Mouse (Mus musculus): ENCODE measurements around the gene Wdr54. TPM values are rescaled to one million over a fixed set of nuclear protein-coding genes. Genes with fewer than 3 reads are reported as not detected.

The Wdr54 gene
- polyA plus RNA-seq, 1 experiment from 2014 or later, result 15.4 TPM

DNA sequence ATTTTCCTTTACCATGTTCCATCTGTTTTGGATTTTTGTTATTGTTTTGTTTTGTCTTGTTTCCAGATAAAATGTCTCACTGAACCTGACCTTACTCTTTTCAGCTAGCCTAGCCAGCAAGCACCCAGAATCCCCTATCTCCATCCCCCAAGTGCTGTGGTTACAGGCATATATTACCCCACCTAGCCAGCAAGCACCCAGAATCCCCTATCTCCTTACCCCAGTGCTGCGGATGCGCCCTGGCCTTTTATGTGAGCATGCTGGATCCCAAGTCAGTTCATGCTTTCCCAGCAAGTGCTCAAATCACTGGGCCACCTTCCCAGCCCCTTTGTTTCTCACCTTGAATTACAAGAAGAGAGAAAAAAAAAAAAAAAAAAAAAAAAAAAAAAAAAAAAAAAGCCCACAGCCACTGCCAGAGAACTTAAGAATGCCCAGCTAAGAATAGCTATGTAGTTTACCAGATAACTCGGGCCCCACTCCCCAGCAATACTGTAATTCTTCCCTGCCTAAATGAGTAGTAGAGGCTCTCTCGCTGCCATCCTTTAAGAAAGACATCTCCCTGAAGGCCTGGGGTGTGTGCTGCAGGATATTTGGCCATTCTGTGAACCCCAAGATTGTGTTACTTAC is 44.6 kb downstream of the Wdr54 start:
- no peaks in the 10 kb centered on the region for H3K9me3 ChIP-seq
- peaks cover 39% of the 10 kb centered on the region for H3K4me1 ChIP-seq
- no peak overlapping the region for H3K9ac ChIP-seq
- WGBS, result 86% methylated on average over 4 of the region's 4 CpGs
- no peak overlapping the region for H3K4me2 ChIP-seq
- no peak overlapping the region for H3K27ac ChIP-seq
- no peak for ATAC-seq (ENCODE audit: low FRiP score)
- H3K36me3 ChIP-seq (replicated peaks), result peaks cover 5% of the 10 kb centered on the region; the same call in 1 of the 2 replicates
- no peaks in the 10 kb centered on the region for H3K27me3 ChIP-seq
- no peak overlapping the region for H3K4me3 ChIP-seq (replicated peaks)

DNA sequence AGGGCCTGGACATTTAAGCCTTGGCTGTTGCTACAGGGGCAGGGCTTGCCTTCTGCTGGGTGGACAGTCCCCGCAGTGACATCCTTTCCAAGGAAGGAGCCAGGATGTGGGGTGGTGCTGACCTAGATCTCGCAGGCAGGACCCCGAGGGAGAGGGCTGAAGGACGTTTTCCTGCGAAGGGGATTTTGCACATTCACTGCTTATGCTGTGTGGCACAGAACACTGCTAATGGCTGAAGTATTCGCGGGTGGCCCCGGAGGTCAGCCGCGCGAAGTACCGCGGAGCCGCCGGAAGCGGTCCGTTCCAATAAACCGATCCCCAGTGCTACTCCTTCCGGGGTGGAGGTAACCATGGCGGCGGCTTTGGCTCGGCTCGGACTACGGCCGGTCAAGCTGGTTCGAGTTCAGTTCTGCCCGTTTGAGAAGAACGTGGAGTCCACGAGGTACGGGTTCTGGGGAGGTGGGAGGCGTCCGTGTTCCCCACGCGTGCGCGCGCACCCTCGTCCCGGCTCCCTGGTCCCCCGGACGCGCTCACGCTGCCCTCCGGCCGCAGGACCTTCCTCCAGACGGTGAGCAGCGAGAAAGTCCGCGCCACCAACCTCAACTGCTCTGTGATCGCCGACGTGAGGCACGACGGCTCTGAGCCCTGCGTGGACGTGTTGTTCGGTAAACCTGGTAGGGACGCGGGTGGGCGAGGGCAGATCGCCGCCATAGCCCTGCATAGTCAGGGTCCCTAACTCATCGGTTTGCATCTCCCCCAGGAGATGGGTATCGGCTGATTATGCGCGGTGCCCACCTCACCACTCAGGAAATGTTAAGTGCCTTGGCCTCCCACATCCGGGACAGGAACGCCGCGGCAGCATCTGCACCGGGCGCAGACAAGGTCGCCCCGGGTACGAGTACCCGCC is 47.2 kb downstream of the Wdr54 start, which contains the start of gene Mrpl53:
Mrpl53 (plus strand) TSS at position 279 of the 907 bp plus-strand sequence.
- under 1% methylated on average over 76 of the region's 76 CpGs for WGBS
- H3K4me2 ChIP-seq, result peak within 1 kb of the TSS; percentile 90
- peak within 1 kb of the TSS; percentile 89 for H3K9ac ChIP-seq
- peaks cover 5% of the 10 kb centered on the region; the same call in 1 of the 2 replicates for H3K36me3 ChIP-seq (replicated peaks)
- no peaks in the 10 kb centered on the region for H3K9me3 ChIP-seq
- peak within 1 kb of the TSS; percentile 78 for H3K27ac ChIP-seq
- H3K27me3 ChIP-seq, result no peaks in the 10 kb centered on the region
- H3K4me3 ChIP-seq (replicated peaks), result peak within 1 kb of the TSS; percentile 91
- peak; percentile 86 for ATAC-seq (ENCODE audit: low FRiP score)
- H3K4me1 ChIP-seq, result peaks cover 23% of the 10 kb centered on the region

DNA sequence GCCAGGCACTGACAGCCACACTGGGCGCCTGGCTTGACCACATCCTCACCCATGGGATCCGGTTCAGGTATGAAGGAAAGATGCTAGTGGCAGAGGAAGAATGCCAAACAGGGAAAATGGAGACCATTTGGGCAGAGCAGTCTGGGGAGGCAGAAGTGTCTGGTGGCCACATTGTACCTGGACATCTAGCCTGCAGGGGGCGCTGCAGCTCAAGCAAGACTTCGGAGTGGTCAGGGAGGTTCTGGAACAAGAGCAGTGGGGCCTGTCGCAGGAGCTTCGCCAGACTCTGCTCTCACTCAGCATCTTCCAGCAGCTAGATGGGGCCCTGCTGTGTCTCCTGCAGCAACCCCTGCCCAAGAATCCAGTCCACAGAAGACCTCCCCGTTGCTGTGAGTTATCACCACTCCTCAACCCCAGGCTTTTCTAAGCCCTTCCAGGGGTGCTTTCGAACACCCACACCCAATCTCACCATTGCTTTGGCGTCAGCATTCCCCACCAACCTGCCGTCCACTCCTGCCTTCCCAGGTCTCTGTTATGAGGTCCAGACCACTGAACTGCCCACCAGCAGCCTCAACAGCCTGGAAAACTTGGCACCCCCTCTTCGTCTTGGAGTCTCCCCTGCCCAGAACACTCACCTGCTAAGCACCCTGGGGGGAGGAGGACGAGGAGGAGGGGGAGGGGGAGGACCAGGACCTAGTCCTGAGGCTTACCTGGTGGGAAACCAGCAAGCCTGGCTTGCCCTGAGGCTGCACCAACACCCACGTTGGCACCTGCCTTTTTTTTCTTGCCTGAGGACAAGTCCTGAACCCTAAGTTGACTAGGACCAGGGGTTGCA is 48.4 kb downstream of the Wdr54 start:
- peak; percentile 51; the same call in 1 of the 2 replicates for ATAC-seq (ENCODE audit: low FRiP score)
- H3K27me3 ChIP-seq, result peaks cover 8% of the 10 kb centered on the region
- peak overlapping the region; percentile 90 for H3K4me2 ChIP-seq
- no peaks in the 10 kb centered on the region for H3K9me3 ChIP-seq
- peaks cover 5% of the 10 kb centered on the region; the same call in 1 of the 2 replicates for H3K36me3 ChIP-seq (replicated peaks)
- 0 out of 2 replicates have a peak overlapping the region, but pooled peaks have one; percentile 78 for H3K27ac ChIP-seq
- peaks cover 31% of the 10 kb centered on the region for H3K4me1 ChIP-seq
- H3K4me3 ChIP-seq (replicated peaks), result peak overlapping the region; percentile 91
- 35% methylated on average over 13 of the region's 13 CpGs for WGBS
- peak overlapping the region; percentile 89; the same call in 1 of the 2 replicates for H3K9ac ChIP-seq

DNA sequence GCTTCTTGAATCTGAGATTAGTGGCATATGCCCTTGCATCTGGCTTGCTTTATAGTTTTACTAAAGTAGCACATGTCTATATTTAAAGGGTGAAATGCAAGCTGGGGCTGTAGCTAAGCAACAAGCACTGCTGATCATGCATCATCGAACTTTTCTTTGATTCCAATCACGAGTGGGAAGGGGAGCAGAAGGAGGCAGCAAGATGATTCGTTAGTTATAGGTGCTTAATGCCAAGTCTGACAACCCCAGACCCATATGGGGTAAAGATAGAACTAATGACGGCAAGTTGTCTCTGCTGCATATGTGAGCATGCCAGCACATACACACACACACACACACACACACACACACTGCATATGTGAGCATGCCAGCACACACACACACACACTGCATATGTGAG is 52.0 kb downstream of the Wdr54 start:
- 68% methylated on average over 4 of the region's 4 CpGs for WGBS
- ATAC-seq (ENCODE audit: low FRiP score), result no peak

DNA sequence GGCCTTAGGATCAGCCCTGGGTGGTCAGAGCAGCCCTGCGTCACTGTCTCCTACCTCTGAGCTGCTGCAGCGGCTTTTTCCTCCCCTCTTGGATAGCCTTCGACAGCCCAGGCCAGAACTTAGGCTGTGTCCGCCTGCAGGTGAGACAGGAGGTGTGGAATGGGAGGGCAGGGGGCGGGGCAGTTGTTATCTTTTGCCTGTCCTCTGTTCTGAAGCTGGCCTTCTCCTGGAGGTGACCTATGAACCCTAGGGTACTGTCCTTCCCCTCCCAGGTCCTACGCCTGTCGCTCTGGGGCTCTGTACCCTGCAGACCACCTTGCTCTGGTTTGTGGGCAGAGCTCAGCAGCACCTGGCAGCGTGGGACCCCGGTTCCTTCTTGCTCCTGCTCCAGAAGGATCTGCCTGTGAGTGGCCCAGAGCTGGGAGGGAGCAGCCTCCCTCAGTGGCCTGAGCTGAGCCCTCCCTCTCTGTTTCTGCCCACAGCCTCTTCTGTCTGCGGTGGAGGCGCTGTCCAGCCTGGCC is 53.0 kb downstream of the Wdr54 start:
- Histone ChIP-seq H3K4me2 (peak overlapping the region; percentile 94), H3K4me3 (replicated peaks) (no peak overlapping the region; the same call in 1 of the 2 replicates), H3K27ac (no peak overlapping the region), H3K27me3 (peaks cover 24% of the 10 kb centered on the region), H3K9me3 (no peaks in the 10 kb centered on the region), H3K36me3 (replicated peaks) (no peaks in the 10 kb centered on the region), H3K9ac (peak overlapping the region; percentile 69), H3K4me1 (peaks cover 28% of the 10 kb centered on the region)
- no peak for ATAC-seq (ENCODE audit: low FRiP score)
- 40% methylated on average over 11 of the region's 11 CpGs for WGBS

More for the DNA sequence above, 52.0 kb downstream of the Wdr54 start:
- H3K4me1 ChIP-seq, result peaks cover 34% of the 10 kb centered on the region
- H3K4me3 ChIP-seq (replicated peaks), result no peak overlapping the region
- peaks cover 24% of the 10 kb centered on the region for H3K27me3 ChIP-seq
- no peak overlapping the region for H3K9ac ChIP-seq
- no peaks in the 10 kb centered on the region for H3K9me3 ChIP-seq
- H3K27ac ChIP-seq, result no peak overlapping the region
- no peak overlapping the region for H3K4me2 ChIP-seq
- no peaks in the 10 kb centered on the region for H3K36me3 ChIP-seq (replicated peaks)

DNA sequence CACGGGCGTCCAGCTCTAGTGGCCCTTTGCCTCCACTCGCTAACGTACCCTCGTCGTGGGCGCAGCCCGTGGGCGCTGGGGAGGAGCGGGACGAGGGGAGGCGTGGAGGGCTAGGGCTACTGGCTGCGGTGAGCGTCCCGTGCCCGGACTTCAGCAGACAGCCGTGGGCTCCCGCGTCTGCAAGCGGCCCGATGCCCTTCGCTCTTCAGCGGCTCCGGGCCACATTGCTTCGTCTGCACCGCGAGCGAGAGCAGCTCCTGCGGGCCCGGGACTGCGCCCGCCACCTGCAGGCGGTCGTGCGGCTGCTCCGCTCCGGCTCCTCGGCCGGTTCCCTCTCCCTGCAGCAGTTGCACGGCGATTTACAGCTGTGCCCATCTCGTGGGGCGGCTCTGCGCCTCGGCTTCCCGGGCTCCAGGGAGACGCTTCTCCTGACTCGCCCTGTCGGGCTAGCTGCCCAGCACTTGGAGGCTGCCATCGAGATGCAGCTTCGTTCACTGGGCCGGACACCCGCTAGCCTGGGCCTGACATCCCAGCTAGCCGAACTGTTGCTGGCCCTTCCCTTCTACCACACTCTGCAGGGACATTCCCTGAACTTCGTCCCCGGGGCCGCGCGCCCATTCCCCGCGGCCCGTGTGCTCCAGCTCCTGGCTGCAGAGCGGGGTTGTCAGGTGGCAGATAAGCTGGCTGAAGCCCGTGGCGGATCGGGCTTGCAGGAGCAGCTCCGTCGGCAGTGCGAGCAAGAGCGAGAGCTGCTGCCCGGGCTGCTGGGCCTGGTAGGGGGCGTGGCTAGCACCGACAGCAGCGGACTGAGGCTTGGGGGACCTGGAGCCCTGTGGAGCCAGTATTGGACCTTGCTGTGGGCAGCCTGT is 54.3 kb downstream of the Wdr54 start:
- Histone ChIP-seq H3K36me3 (replicated peaks) (no peaks in the 10 kb centered on the region), H3K4me3 (replicated peaks) (peak overlapping the region; percentile 77), H3K4me2 (peak overlapping the region; percentile 94), H3K4me1 (peaks cover 21% of the 10 kb centered on the region), H3K27ac (peak overlapping the region; percentile 64), H3K27me3 (peaks cover 24% of the 10 kb centered on the region), H3K9me3 (no peaks in the 10 kb centered on the region), H3K9ac (peak overlapping the region; percentile 69)
- under 1% methylated on average over 74 of the region's 74 CpGs for WGBS
- peak; percentile 78 for ATAC-seq (ENCODE audit: low FRiP score)

DNA sequence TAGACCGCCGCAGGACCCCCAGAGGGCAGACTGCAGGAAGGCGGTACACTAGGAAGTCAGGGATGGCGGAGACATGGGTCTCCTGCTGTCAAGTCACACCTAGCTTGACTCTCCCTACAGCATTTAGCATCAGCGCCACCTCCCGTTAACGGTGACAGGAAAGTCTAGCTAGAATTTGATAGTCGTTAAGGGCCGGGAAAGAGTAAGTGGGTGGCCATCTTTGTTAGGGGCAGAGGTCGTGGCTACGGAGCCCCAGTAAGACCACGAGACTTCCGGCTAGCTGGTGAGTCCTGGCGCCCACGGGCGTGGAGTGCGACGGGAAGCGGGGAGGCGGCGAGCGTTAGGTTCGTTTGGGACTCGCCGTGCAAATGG is 54.9 kb downstream of the Wdr54 start, which contains the start of the genes Ccdc142 and Gm42688:
Ccdc142 (plus strand) TSS at position 286 of the 372 bp plus-strand sequence.
Gm42688 (plus strand) TSS at position 302 of the 372 bp plus-strand sequence.
- H3K4me2 ChIP-seq, result peak within 1 kb of the TSS; percentile 94
- H3K9ac ChIP-seq, result peak within 1 kb of the TSS; percentile 69
- peak within 1 kb of the TSS; percentile 64 for H3K27ac ChIP-seq
- peak; percentile 85 for ATAC-seq (ENCODE audit: low FRiP score)
- WGBS, result under 1% methylated on average over 25 of the region's 25 CpGs
- peaks cover 21% of the 10 kb centered on the region for H3K4me1 ChIP-seq
- peak within 1 kb of the TSS; percentile 77 for H3K4me3 ChIP-seq (replicated peaks)
- peaks cover 29% of the 10 kb centered on the region for H3K27me3 ChIP-seq
- no peaks in the 10 kb centered on the region for H3K9me3 ChIP-seq
- no peaks in the 10 kb centered on the region for H3K36me3 ChIP-seq (replicated peaks)

Other genes with a start within 250 kb of the Wdr54 start
- gene Sema4f, start 216.6 kb downstream of the Wdr54 start, polyA plus RNA-seq (2016; fragmentation: Nextera tagmentation; extraction: Ambion mirVana), result 4.6 and 5.9 TPM in 2 replicates
- gene M1ap, start 209.5 kb downstream of the Wdr54 start, polyA plus RNA-seq (2016; fragmentation: Nextera tagmentation; extraction: Ambion mirVana), result not detected in 2 replicates
- 4.9 and 5.4 TPM in 2 replicates for gene Dok1, start 122.9 kb downstream of the Wdr54 start, polyA plus RNA-seq (2016; fragmentation: Nextera tagmentation; extraction: Ambion mirVana)
- gene Loxl3, start 122.2 kb downstream of the Wdr54 start, polyA plus RNA-seq (2016; fragmentation: Nextera tagmentation; extraction: Ambion mirVana), result 6.2 and 8.0 TPM in 2 replicates
- 137 and 142 TPM in 2 replicates for gene Aup1, start 101.9 kb downstream of the Wdr54 start, polyA plus RNA-seq (2016; fragmentation: Nextera tagmentation; extraction: Ambion mirVana)
- 64.3 and 65.9 TPM in 2 replicates for gene Htra2, start 101.1 kb downstream of the Wdr54 start, polyA plus RNA-seq (2016; fragmentation: Nextera tagmentation; extraction: Ambion mirVana)
- 0.63 and 0.88 TPM in 2 replicates for gene Dqx1, start 98.6 kb downstream of the Wdr54 start, polyA plus RNA-seq (2016; fragmentation: Nextera tagmentation; extraction: Ambion mirVana)
- gene Tlx2, start 86.1 kb downstream of the Wdr54 start, polyA plus RNA-seq (2016; fragmentation: Nextera tagmentation; extraction: Ambion mirVana), result not detected in 2 replicates
- 36.3 and 37.0 TPM in 2 replicates for gene Pcgf1, start 78.5 kb downstream of the Wdr54 start, polyA plus RNA-seq (2016; fragmentation: Nextera tagmentation; extraction: Ambion mirVana)
- gene Lbx2, start 70.0 kb downstream of the Wdr54 start, polyA plus RNA-seq (2016; fragmentation: Nextera tagmentation; extraction: Ambion mirVana), result 0.27 TPM in 1 of 2 replicates, not detected in the other
- 2.6 and 3.4 TPM in 2 replicates for gene Ccdc142, start 54.8 kb downstream of the Wdr54 start, polyA plus RNA-seq (2016; fragmentation: Nextera tagmentation; extraction: Ambion mirVana)
- 3.4 and 3.7 TPM in 2 replicates for gene Gm42688, start 54.8 kb downstream of the Wdr54 start, polyA plus RNA-seq (2016; fragmentation: Nextera tagmentation; extraction: Ambion mirVana)
- gene Mrpl53, start 47.4 kb downstream of the Wdr54 start, polyA plus RNA-seq (2016; fragmentation: Nextera tagmentation; extraction: Ambion mirVana), result 117 TPM in 2 replicates
- gene Mogs, start 40.9 kb downstream of the Wdr54 start, polyA plus RNA-seq (2016; fragmentation: Nextera tagmentation; extraction: Ambion mirVana), result 37.4 and 38.6 TPM in 2 replicates
- gene Wbp1, start 34.8 kb downstream of the Wdr54 start, polyA plus RNA-seq (2016; fragmentation: Nextera tagmentation; extraction: Ambion mirVana), result 202 and 219 TPM in 2 replicates
- 19.0 and 20.6 TPM in 2 replicates for gene Ino80b, start 31.0 kb downstream of the Wdr54 start, polyA plus RNA-seq (2016; fragmentation: Nextera tagmentation; extraction: Ambion mirVana)
- 19.9 and 20.1 TPM in 2 replicates for gene Rtkn, start 20.9 kb downstream of the Wdr54 start, polyA plus RNA-seq (2016; fragmentation: Nextera tagmentation; extraction: Ambion mirVana)
- 1.8 and 2.7 TPM in 2 replicates for gene 1700003E16Rik, start within 50 bp of the Wdr54 start, polyA plus RNA-seq (2016; fragmentation: Nextera tagmentation; extraction: Ambion mirVana)
- 128 and 137 TPM in 2 replicates for gene Dctn1, start 9.5 kb upstream of the Wdr54 start, polyA plus RNA-seq (2016; fragmentation: Nextera tagmentation; extraction: Ambion mirVana)
- 0.12 and 0.24 TPM in 2 replicates for gene Slc4a5, start 63.4 kb upstream of the Wdr54 start, polyA plus RNA-seq (2016; fragmentation: Nextera tagmentation; extraction: Ambion mirVana)
- gene Mthfd2, start 169.5 kb upstream of the Wdr54 start, polyA plus RNA-seq (2016; fragmentation: Nextera tagmentation; extraction: Ambion mirVana), result 35.8 and 37.4 TPM in 2 replicates
- gene Mob1a, start 169.6 kb upstream of the Wdr54 start, polyA plus RNA-seq (2016; fragmentation: Nextera tagmentation; extraction: Ambion mirVana), result 56.3 and 57.3 TPM in 2 replicates
- 106 and 109 TPM in 2 replicates for gene Bola3, start 192.8 kb upstream of the Wdr54 start, polyA plus RNA-seq (2016; fragmentation: Nextera tagmentation; extraction: Ambion mirVana)